Mouse (Mus musculus) frontal cortex, adult (tissue): ENCODE measurements at regions not wholly inside any gene's neighbourhood (a gene's known extent, or its start where the extent isn't known, plus 50 kb on each side); places are given as distances from the start of the nearest gene placed in this dataset.

ENCODE experiments used
- ATAC-seq: cut with Nextera tagmentation; 2 replicates; pipeline ENCODE4 v1.9.2; 2017; ENCODE audit warnings: mild to moderate bottlenecking, moderate library complexity, mixed read lengths; ENCODE audit not compliant: low TSS enrichment

DNA sequence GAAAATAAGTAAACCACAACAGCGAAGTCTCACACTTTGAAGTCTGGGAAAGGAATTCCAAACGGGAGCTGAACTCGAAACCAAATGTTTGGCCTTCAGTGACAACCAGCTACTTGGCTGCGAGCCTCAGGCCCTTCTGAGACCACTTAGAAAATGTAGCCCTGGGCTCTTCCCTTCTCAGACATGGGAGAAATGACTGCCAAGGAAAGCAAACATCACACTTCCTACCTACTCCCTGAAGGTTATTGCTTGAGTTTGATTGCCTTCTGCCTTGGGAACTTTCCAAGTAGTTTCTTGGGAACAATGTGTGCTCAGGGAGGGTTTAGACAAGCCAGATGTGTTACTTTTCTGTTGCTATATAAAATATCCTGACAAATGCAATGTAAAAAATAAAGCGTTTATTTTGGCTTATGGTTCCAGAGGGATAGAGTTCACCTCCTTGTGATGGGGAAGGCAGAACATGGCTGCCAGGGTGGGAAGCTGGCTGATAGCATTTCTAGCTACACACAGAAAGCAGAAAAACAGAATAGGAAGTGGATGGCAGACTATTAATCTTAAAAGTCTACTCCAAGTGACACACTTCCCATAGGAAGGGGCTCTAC lies 194.8 kb upstream of the Rack1 start:
- ATAC-seq = peak; percentile 67; the same call in 1 of the 2 replicates

DNA sequence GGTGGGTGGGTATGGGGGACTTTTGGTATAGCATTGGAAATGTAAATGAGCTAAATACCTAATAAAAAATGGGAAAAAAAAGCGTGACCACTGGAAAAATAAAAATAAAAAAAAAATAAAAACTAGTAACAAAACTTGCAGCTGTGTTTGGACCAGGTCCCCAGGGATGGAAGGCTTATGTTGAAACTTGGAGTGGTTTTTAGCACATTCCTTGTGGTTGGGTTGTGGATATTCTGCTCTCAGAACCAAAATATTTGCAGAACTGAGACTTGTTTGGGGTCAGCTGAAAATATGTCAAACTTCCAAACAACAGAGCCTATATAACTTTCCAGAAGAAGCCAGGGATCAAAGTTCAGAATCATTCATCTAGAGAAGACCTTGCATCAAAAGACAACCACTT lies 199.0 kb upstream of the Rack1 start:
- ATAC-seq = no peak

DNA sequence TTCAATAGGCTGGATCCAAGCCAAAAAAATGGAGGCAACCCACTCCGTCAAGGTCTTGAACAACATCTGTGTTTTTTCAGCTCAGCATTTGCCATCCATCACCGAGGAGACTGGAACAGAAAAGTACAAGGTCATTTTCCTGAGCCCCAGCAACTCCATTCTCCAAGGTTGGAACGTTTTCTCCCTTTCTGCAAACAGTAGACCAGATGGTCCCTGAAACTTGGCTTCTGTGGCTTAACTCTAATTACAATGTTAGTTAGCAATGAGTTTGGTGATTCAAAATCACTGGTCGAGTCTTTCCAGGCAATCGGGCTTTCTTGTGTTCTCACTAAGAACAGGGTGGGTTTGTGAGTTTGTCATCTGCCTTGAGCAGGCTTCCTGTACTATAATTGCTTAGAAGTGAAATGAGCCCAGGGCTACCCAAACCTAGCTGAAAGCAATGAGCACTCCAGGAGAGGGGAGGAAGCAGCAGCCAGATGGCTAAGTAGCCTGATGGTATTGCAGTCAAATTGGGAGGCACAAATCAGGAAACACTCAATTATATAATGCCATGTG lies 200.5 kb upstream of the Rack1 start:
- peak; percentile 70 for ATAC-seq

DNA sequence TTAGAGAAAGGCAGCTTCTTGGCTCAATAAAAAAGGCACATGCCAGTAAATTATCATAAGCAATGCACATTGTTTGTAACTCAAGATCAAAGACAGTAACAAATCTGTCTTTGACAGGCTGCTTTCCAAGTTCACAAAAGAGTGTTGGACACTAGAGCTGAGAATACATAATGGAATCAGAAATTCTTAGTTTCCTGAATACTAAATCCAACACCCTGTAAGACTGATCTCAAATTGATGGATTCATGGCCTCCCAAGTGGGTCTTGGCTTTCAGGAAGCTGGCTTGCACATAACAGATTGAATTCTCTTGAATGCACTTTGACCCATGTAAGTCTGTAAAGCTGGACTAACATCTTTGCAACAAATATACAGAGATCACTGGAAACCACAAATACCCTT lies 201.1 kb upstream of the Rack1 start:
- ATAC-seq = no peak

DNA sequence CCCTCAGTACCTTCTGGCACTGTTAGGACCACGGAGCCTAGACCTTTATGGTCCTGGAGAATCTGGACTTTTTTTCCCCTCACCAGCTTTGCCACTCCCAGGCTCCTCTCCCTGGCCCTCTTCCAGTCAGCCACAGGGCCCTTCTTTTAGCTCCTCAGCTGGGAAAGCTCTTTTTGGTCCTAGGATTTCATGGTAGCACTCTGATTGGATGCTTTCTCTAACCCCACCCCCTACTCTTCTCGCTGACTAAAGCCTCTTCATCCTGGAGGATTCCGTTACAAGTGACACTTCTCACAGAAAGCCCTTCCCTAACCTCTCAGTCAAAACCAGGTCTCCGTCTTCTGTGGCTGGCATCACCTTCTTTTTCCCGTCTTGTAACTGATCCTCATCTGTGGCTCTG lies 205.7 kb upstream of the Rack1 start:
- ATAC-seq = peak; percentile 67; the same call in 1 of the 2 replicates

DNA sequence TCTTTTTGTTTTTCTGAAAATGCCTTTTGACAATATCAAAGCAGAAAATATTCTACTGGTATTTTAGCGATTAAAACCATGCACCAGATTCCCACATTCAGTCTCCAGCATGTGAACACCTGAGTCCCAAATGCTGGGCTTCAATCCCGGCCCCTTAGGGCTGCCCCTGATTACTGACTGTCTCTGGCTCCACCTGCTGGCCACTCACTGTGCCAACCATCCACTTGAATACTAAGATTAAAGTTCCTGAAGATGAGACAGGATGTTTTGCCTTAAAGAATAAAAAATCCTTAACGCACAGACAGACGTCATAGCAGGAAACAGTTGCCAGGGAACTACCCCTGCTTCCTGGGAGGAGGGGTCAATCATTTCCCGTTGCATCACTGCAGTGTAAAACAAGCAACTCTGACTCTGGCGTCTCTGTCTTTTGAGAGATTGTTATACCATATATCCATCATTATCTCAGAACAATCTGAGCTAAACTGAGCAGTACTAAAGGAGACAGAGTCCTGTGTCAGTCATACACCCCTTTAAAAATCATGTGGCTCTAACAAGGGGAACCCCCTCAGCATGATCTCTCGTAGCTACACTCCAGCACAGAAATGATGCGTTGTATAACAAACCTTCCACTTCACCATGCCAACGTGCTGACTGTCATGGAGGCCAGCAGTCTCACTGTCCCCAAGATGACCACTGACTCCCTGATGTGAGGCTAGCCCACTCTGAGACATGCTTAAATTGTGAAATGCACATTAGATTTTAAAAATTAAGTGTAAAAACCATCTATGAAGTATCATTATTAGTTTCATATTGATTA lies 211.1 kb upstream of the Rack1 start:
- peak; percentile 93 for ATAC-seq

DNA sequence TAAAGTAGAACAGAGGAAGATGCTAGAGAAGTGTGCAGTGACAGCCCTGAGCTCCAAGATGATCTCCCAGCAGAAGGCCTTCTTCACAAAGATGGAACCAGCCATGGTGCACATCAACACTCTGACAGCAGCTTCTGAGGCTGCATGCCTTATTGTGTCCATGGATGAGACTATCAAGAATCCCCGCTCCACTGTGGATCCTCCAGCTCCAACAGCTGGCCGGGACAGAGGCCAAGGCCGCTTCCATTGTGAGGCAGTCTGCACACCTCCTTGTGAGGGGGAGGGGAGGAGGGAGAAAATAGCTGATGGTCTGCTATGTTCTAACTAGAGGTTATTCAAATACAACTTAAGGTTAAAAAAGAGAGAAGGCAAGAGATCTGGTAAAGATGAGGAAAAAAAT lies 231.4 kb upstream of the Rack1 start:
- ATAC-seq = no peak

DNA sequence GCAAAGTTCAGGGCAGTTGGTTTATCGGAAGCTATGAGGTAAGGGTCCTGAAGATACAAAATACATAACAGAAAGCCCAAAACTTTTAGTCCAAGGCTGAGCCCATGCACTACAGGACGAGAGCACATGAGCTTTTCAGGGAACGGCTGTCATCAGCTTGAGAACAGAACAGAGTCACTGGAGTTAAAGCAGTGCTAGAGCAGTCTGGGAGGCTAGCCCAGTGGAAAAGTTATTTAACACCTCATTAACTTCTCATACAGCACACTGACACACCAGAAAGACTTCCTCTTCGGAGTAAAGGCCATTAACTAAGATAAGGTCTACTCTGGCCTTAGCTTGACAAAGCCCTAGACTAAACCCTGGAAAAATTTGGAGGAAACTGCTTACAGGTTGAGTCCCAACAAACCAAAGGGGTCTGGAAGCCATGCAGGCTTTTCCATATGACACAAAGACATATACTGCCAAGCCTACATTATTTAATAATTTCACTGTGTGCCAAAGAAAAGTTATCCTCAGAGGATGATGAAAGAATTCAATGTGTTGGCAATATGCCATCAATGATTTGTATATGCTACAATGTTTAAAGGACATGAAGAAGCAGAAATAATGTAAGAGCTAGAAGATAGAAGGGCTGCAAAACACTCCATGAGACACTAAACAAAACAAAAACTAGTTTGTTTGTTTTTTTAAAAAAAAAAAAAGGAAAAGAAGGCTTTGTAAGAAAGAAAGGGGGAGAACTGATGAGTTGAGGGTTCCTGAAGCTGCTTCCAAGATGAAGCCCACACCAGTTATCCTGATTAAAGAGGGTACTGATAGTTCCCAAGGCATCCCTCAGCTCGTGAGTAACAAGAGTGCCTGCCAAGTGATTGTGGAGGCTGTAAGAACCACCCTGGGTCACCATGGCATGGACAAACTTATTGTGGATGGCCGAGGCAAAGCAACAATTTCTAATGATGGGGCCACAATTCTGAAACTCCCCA lies 232.3 kb upstream of the Rack1 start:
- ATAC-seq = no peak

DNA sequence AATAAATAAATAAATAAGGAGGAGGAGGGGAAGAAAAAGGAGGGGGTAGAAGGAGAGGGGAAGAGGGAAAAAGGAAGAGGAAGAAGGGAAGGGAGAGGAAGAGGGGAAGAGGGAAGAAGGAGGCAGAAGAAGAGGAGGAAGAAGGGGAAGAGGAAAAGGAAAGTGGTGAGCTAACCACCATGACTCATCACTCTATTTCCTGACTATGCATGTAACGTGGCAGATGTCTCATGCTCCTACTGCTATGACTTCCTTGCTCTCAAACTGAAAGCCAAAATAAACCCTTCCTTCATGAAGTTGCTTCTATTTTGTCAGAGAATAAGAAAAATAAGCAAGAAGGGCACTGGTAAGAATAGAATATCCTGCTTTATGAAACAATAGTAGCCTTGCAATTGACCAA lies 242.1 kb upstream of the Rack1 start:
- ATAC-seq = peak; percentile 77

DNA sequence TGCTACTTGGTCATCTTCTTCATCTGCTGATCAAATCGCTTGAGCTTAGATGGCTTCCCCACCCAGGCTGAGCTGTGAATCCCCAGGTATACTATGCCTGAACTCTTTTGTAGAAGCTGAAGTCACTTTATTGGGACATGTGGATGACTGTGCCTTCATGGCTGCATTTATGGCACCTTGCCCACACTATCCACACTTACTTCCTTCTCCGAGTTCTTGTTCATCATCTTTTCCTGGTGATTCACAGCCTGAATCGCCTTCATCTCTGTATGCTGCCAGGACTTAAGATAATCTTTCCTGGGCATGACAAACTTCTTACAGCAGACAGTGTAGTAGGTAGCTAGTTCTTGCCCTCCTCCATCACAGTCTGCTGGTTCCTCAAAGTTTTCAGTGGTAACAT lies 248.1 kb upstream of the Rack1 start:
- peak; percentile 60 for ATAC-seq

DNA sequence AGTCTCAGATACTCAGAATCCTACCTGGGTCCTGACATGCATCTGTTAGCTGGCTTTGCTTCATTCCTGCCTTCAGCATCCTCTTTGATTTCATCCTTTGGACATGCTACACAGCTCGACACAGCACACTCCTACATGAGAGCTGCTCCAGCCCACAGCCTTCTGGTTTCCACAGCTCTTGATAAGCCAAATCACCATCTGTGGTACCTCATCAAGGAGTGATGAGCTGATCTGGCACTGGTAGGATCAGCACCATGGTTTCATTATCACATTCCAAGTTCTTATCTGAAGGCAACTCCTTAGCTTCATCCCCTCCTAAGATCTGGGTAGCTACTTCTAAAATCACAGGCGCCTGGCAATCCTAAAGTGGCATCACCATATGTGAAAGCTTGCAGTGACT lies 248.9 kb upstream of the Rack1 start:
- peak; percentile 96 for ATAC-seq

DNA sequence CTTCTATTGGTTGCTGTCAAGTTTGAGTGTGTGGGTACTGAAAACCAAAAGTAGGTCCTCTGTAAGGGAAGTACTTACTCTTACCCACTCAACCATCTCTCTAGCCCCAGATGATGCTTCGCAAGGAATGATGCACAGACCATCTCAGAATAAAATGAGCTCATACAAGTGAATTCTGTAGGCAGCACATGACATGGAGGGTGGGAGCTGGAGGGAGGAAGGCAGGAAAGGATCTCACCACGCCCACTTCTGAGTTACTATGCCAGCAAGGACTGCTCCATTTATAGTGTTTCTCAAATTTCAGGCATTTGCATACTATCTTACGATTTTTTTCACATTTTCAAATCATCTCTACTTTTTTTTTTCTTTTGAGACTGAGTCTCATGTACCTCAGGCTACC lies 273.8 kb upstream of the Rack1 start:
- ATAC-seq = peak; percentile 93

DNA sequence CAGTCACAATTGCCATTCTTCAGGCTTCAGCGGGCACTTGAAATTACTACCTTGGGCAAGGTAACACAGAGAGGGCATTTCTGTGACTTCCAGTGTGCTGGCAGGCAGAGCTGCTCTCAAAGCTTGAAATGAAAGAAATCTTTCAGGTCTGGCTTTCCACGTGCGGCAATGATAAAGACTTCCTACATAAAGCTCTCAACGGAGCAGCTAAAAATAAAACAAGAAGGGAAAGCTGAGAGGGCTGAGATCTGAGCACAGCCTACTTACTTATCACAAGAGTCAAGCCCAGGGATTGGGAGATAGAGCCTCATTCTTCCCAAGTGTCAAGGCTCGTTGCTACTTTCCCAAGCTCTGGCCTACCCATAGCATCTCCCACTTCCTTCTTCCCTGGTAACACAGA lies 274.6 kb upstream of the Rack1 start:
- peak; percentile 62 for ATAC-seq

DNA sequence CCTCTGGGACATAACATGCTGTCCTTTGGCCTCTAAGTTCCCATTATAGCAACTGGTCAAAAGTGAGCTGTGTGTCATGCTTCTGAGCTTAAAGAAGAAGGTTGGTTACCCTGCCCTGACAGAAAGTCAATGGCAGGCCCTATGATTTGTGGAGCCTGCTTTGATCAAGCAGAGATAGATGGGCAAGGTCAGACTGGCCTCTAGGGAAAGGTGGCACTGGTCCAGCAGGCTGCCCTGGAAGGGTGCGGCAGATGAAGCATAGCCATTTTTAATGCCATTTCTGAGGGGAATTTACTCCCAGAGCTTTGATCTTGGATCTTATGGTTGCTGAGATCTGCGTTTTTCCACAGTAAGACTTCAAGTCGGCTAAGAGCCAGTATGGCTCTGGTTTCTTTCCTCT lies 293.2 kb upstream of the Rack1 start:
- no peak for ATAC-seq

DNA sequence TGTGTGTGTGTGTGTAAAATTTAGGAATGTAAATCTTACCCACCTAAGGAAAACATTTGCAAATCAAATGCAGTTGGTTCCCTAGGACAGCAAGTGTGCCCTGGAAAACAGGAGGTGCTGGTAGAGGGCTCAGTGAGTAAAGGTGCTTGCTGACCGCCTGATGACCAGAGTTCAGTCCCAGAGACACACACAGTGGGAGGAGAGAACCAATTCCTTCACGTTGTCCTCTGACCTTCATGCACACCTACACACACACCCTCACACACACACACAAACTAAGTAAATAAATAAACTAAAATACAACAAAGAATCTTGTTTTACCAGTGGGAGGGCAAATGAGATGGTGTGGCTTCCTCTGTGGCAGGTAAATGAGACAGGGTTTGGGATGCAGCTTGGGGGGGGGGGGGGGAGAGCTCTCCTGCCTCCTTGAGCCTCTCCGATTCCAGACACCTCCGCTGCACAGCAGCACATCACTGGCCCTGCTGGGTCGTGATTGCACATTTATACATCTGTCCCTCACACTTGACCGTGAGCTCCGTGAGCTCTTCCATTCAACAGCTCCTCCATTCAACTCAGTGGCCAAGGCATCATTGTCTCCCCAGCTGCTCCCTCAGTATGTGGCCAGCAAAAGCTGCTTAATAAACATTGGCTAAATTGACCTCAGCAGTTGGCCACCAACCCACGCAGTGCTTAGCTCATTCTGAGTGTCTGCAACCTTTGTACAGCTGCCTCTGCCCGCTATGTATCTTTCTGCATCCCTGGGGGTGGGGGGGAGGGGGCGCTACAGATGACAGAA lies 297.9 kb upstream of the Rack1 start:
- ATAC-seq = no peak

DNA sequence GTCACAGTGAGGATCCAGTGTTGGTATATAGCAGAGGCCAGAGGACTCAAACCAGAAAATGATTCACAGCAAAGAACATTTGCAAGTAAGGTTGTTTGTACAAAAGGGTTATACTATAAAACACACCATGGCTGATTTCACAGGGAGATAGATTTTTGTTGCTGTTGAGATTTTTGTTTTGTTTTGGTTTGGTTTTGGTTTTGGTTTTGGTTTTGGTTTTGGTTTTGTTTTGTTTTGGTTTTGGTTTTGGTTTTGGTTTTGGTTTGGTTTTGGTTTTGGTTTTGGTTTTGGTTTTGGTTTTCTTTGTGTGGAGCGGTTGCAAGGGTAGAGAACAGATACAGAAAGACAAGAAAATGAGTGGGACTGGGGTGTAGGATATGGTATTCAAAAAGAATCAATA lies 301.1 kb upstream of the Rack1 start:
- ATAC-seq = no peak

DNA sequence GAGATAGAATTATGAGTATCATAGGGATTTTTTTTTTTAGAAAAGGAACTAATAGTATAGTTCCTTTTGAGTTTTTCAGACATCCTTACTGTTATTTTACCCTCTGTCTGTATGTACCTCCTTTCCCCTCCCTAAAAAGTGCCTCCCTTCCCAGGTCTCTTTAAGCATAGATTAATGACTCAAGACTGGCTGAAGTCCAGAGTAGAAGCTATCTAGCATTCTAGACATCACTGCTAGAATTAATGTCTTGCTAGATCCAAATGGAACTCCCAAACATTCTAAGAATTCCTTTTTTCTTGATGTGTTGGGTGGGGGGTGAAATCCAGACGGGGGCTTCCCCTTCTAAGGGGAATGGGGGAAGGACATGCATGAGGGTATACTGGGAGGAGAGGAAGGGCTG lies 311.8 kb upstream of the Rack1 start:
- ATAC-seq = no peak

DNA sequence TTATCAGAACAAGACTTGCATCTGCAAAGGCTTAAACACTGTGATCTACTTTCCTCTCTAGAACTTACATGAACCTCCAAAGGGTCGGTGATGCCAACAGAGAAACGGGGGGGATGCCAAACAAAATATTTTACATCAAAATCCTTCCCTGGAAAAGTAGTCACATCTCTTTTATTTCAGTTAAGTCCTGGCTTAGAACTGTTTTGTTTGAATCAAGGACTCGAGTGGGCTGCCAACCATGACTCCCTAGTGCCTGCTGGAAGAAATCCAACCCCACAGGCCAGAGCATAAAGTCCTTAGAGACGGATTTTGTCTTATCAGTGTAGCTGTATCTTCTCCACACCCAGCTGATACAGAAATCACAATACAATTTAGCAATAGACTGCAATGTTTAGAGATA lies 336.1 kb upstream of the Rack1 start:
- no peak for ATAC-seq

DNA sequence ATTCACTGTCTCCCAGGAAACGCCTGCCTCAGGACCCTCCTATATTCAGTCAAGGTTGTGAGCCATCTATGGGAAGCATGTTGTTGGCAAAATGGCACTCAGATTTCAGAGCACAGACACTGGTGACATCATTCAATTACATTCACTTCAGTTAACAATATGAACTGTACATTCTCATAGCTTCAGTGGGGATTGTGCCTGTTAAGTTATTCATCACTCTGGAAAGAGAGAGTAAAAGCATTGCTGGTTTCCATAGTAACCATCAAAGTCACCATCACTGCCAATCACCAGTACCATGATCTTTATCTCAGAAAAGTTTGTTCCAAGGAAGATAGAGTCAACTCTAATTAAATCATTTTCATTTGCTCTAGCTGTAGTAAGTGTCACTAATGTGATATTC lies 350.2 kb upstream of the Rack1 start:
- ATAC-seq = no peak

DNA sequence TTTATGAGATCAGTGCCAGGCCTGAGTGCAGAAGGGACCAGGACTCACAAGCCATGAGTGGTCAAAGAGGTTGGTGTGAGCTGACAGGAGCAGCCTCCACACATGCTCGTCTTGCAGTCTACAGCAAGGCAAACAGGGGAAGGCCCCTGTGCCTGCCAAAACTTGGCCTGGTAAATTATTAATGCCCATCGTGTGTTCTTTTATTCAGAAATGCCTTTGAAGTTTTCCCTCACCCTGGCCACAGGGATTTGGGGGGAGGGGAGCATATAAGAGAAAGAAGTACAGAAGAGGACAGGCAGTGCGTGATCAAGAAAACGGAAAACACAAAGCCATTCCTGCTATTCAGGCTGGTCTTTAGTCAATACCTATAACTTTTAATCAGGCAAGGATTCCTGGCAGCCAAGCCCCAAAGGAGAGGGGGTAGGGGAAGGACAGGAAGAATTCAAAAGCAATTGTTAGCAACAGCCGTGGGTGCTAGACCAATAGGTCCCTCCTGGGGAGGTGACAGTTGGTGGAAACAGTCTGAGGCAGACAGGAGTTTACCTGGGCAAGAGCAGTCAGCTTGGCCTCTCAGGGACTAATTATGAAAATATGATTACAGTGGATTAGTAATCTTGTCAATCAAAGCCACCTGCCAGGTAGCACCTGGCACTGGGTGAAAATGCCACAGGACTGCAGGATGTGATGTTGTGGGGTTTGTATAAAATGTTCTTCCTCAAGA lies 357.4 kb upstream of the Rack1 start:
- ATAC-seq = no peak

DNA sequence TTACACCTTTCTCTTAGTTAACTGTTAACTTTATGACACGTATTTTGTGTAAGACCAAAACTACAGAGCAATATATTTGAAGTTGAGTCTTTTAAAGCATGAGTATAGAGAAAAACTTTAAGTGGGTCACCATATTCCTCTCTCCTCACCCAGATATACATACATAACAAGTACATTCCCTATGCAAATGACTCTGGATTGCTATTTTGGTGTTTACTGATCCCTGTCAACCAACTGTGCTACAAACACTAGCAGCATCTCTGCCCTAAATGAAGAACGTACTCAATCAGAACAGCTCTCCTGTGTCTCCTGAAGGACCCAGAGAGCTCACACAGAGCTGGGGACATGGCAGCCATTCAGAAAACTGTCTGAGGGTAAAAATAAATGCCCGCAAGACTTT lies 363.4 kb upstream of the Rack1 start:
- ATAC-seq = peak; percentile 96
